Mouse (Mus musculus) kidney, embryonic 14.5 days (tissue): ENCODE results near the gene Irgq. TPM values are rescaled to one million over a fixed set of nuclear protein-coding genes. Genes with fewer than 3 reads are reported as not detected.

Source experiments
- ATAC-seq: fragments of 200-750 bp; cut with Nextera tagmentation; 2 replicates; pipeline ENCODE4 v1.8.0; 2017; ENCODE audit warnings: moderate number of reproducible peaks, mild to moderate bottlenecking, moderate TSS enrichment, moderate library complexity; ENCODE audit not compliant: low FRiP score, low TSS enrichment
- H3K27ac ChIP-seq: fragments of 300-500 bp; sonication (generic); 2 replicates; pipeline ENCODE4 v1.5.1; 2014; ENCODE audit warnings: low read depth, mild to moderate bottlenecking, low read length, moderate library complexity, mixed read lengths
- H3K27me3 ChIP-seq: fragments of 300-500 bp; sonication (generic); 2 replicates; pipeline ENCODE4 v1.6.1; 2014; ENCODE audit warnings: mild to moderate bottlenecking, low read length; ENCODE audit not compliant: control insufficient read depth, insufficient read depth
- H3K36me3 ChIP-seq: fragments of 300-500 bp; sonication (generic); 2 replicates; pipeline ENCODE4 v1.6.1; 2014; ENCODE audit warnings: low read length, mixed read lengths; ENCODE audit not compliant: control insufficient read depth, insufficient read depth
- H3K4me1 ChIP-seq: fragments of 300-500 bp; sonication (generic); 2 replicates; pipeline ENCODE4 v1.6.1; 2014; ENCODE audit warnings: low read length, mixed read lengths; ENCODE audit not compliant: control insufficient read depth, insufficient read depth
- H3K4me2 ChIP-seq: fragments of 300-500 bp; sonication (generic); replicated peaks from 2 replicates; pipeline ENCODE4 v1.6.1; 2014; ENCODE audit warnings: low read depth, mild to moderate bottlenecking, low read length
- H3K4me3 ChIP-seq: fragments of 300-500 bp; sonication (generic); 2 replicates; pipeline ENCODE4 v1.5.1; 2014; ENCODE audit warnings: mild to moderate bottlenecking, low read length
- H3K9ac ChIP-seq: fragments of 300-500 bp; sonication (generic); 2 replicates; pipeline ENCODE4 v1.6.1; 2014; ENCODE audit warnings: low read depth, mild to moderate bottlenecking, low read length, moderate library complexity
- H3K9me3 ChIP-seq: fragments of 300-500 bp; sonication (generic); 2 replicates; pipeline ENCODE4 v1.6.1; 2016; ENCODE audit warnings: low read length; ENCODE audit not compliant: control insufficient read depth
- WGBS: fragments of 180-500 bp; shearing (Covaris S2); extraction: QIAGEN DNeasy Blood & Tissue Kit; methylation state at CpG from one replicate; pipeline ENCODE4 v1.1.7; 2014; 5-methylcytosine and 5-hydroxymethylcytosine counted together
- polyA plus RNA-seq: library from polyadenylated mRNA; unstranded; fragments of >200 nt; fragmentation: Nextera tagmentation; extraction: Ambion mirVana; gene quantifications from 2 replicates; pipeline ENCODE4 v1.2.1, GENCODE M21; 2014

The Irgq gene
- polyA plus RNA-seq, 1 experiment from 2014 or later: 9.5 TPM

GRCm38 (mm10) chr7:24534301-24534700, 3.8 kb downstream of the Irgq start:
- 32% methylated on average over 19 of the region's 19 CpGs for WGBS
- H3K27ac ChIP-seq: no peak overlapping the region

GRCm38 (mm10) chr7:24537081-24537480, 6.6 kb downstream of the Irgq start:
- Histone ChIP-seq H3K4me3 (no peak overlapping the region), H3K9ac (no peak overlapping the region; the same call in 1 of the 2 replicates), H3K27me3 (no peaks in the 10 kb centered on the region; the same call in 1 of the 2 replicates), H3K36me3 (peaks cover 30% of the 10 kb centered on the region), H3K4me1 (peaks cover 19% of the 10 kb centered on the region), H3K27ac (no peak overlapping the region), H3K4me2 (no peak overlapping the region), H3K9me3 (no peaks in the 10 kb centered on the region)
- 25% methylated on average over 4 of the region's 4 CpGs for WGBS
- peak; percentile 36; the same call in 1 of the 2 replicates for ATAC-seq

More at GRCm38 (mm10) chr7:24534301-24534700, 3.8 kb downstream of the Irgq start:
- Histone ChIP-seq H3K36me3 (peaks cover 30% of the 10 kb centered on the region), H3K4me1 (peaks cover 31% of the 10 kb centered on the region), H3K4me3 (0 out of 2 replicates have a peak overlapping the region, but pooled peaks have one; percentile 3), H3K9ac (peak overlapping the region; percentile 34; the same call in 1 of the 2 replicates), H3K9me3 (no peaks in the 10 kb centered on the region), H3K4me2 (peak overlapping the region; percentile 30), H3K27me3 (no peaks in the 10 kb centered on the region; the same call in 1 of the 2 replicates)
- ATAC-seq: no peak

DNA sequence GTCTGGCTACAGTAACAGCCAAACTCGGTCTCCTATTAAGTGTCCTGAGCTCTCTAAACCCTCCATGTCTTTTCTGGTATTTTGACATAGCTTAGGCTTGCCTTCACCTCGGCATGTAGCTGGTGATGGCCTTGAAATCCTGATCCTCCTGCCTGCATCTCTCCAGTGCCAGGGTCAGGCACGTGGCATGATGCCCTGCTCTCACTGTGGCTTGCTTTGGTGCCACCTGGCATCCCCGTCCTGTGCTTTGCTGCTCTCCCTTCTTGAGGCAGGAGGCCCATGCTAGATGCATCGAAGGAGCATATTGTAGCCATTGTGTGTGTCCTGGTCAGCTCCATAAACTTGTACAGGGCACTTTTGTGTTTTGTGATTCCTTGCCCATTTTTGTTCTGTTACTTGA, 7.1 kb downstream of the Irgq start:
- Histone ChIP-seq H3K27me3 (no peaks in the 10 kb centered on the region; the same call in 1 of the 2 replicates), H3K9ac (no peak overlapping the region), H3K9me3 (no peaks in the 10 kb centered on the region), H3K4me1 (peaks cover 15% of the 10 kb centered on the region), H3K4me3 (no peak overlapping the region), H3K36me3 (peaks cover 30% of the 10 kb centered on the region), H3K27ac (no peak overlapping the region), H3K4me2 (no peak overlapping the region)
- ATAC-seq: no peak
- 63% methylated on average over 5 of the region's 5 CpGs for WGBS

GRCm38 (mm10) chr7:24538154-24538553, 7.7 kb downstream of the Irgq start:
- peaks cover 27% of the 10 kb centered on the region for H3K36me3 ChIP-seq
- no peak overlapping the region for H3K4me3 ChIP-seq
- H3K9ac ChIP-seq: no peak overlapping the region
- no peak for ATAC-seq
- peaks cover 15% of the 10 kb centered on the region for H3K4me1 ChIP-seq
- no peaks in the 10 kb centered on the region; the same call in 1 of the 2 replicates for H3K27me3 ChIP-seq
- 51% methylated on average over 5 of the region's 5 CpGs for WGBS
- H3K4me2 ChIP-seq: no peak overlapping the region
- H3K9me3 ChIP-seq: no peaks in the 10 kb centered on the region
- H3K27ac ChIP-seq: no peak overlapping the region

GRCm38 (mm10) chr7:24538701-24539100, 8.2 kb downstream of the Irgq start:
- 76% methylated on average over 5 of the region's 5 CpGs for WGBS
- Histone ChIP-seq H3K4me3 (no peak overlapping the region), H3K27ac (no peak overlapping the region), H3K4me2 (no peak overlapping the region), H3K9ac (no peak overlapping the region), H3K9me3 (no peaks in the 10 kb centered on the region), H3K27me3 (no peaks in the 10 kb centered on the region; the same call in 1 of the 2 replicates), H3K36me3 (peaks cover 22% of the 10 kb centered on the region; the same call in 1 of the 2 replicates), H3K4me1 (peaks cover 13% of the 10 kb centered on the region)
- no peak for ATAC-seq

GRCm38 (mm10) chr7:24539686-24540085, 9.2 kb downstream of the Irgq start:
- WGBS: 95% methylated on average over 4 of the region's 4 CpGs
- Histone ChIP-seq H3K9ac (no peak overlapping the region), H3K36me3 (peaks cover 13% of the 10 kb centered on the region; the same call in 1 of the 2 replicates), H3K9me3 (no peaks in the 10 kb centered on the region), H3K27ac (no peak overlapping the region), H3K4me1 (peaks cover 10% of the 10 kb centered on the region), H3K4me3 (no peak overlapping the region), H3K27me3 (no peaks in the 10 kb centered on the region), H3K4me2 (no peak overlapping the region)
- no peak for ATAC-seq

GRCm38 (mm10) chr7:24544506-24544905, 14.0 kb downstream of the Irgq start:
- Histone ChIP-seq H3K36me3 (peaks cover 15% of the 10 kb centered on the region), H3K9ac (no peak overlapping the region), H3K27ac (no peak overlapping the region), H3K27me3 (no peaks in the 10 kb centered on the region), H3K4me3 (no peak overlapping the region), H3K9me3 (no peaks in the 10 kb centered on the region), H3K4me2 (no peak overlapping the region), H3K4me1 (peaks cover 15% of the 10 kb centered on the region)
- ATAC-seq: no peak
- WGBS: 81% methylated on average over 2 of the region's 2 CpGs

DNA sequence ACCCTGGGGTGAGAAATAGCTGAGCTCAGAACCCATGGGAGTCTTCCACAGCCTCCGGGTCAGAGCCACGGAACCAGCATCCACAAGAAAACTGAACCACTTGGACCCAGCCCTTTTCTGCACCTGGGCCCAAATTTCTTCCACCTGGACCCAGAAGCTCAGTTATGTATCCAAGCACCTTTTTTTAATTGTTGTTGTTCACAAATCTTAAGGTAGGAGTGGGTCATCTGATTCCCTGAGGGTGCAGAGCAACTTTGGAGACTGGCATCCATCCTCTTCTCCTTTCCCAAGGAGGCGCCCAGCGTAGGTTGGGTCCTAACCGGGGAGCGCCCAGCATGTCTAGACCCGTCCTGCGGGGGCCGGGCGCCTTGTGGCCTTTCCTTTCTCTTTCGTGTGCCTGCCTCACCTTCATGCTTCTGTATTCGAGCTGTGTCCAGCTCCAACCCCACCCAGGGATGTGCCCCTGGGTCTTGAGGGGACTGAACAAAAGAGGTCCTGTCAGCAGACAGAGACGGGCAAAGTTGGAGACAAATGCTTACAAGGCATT, 15.7 kb downstream of the Irgq start, which contains the start of the genes Pinlyp and Xrcc1:
Pinlyp (minus strand) TSS at position 51 of the 547 bp plus-strand sequence.
Xrcc1 (plus strand) TSS at position 222 of the 547 bp plus-strand sequence.
- H3K4me2 ChIP-seq: peak within 1 kb of the TSS; percentile 76
- H3K27ac ChIP-seq: peak within 1 kb of the TSS; percentile 89
- peak within 1 kb of the TSS; percentile 91 for H3K4me3 ChIP-seq
- 25% methylated on average over 13 of the region's 13 CpGs for WGBS
- peaks cover 15% of the 10 kb centered on the region for H3K4me1 ChIP-seq
- H3K27me3 ChIP-seq: no peaks in the 10 kb centered on the region
- peak; percentile 0; the same call in 1 of the 2 replicates for ATAC-seq
- no peaks in the 10 kb centered on the region for H3K9me3 ChIP-seq
- H3K9ac ChIP-seq: peak within 1 kb of the TSS; percentile 80
- H3K36me3 ChIP-seq: peaks cover 25% of the 10 kb centered on the region

DNA sequence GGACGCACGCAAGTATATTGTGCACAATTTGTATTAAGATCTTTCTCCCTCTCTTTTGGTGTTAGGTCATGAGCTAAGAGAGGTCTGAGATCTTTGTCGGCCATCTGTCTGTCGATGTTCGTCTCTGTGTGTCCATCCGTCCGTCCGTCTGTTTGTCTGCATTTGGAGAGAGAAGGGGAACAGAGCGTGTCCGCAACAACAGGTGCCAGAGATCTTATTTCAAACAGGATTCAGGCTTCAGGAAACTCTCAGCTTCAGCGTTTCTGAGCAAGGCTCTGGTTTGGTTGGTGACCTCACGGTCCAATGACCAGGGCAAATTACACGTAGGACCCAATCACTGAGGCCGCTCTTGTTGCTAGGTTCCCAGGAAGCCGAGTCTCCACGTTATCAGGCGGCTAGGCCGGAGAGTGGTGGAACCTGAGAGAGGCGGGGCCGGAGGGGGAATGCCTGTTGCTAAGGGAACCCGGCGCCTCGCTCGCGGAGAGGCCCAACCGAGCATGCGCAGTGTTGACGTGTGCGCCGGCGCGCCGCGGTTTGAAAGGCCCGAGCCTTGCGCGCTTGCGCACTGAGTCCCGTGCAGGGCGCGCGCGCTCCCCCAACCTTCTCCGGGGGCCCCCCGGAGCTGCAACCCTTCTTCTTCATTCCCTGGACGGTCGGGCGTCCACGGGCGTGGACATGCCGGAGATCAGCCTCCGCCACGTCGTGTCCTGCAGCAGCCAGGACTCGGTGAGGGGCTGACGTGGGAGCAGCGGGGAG, 16.3 kb downstream of the Irgq start:
- H3K4me1 ChIP-seq: peaks cover 15% of the 10 kb centered on the region
- H3K9me3 ChIP-seq: no peaks in the 10 kb centered on the region
- under 1% methylated on average over 55 of the region's 57 CpGs for WGBS
- H3K36me3 ChIP-seq: peaks cover 26% of the 10 kb centered on the region
- H3K4me2 ChIP-seq: peak overlapping the region; percentile 76
- ATAC-seq: peak; percentile 98
- no peaks in the 10 kb centered on the region for H3K27me3 ChIP-seq
- peak overlapping the region; percentile 89 for H3K27ac ChIP-seq
- peak overlapping the region; percentile 80 for H3K9ac ChIP-seq
- H3K4me3 ChIP-seq: peak overlapping the region; percentile 91
